Mouse (Mus musculus) liver, adult 2 months (tissue): ENCODE data around the gene Cdkn1b. TPM values are rescaled to one million over a fixed set of nuclear protein-coding genes. Genes with fewer than 3 reads are reported as not detected.

Experiments
- DNase-seq: peaks from one replicate; pipeline ENCODE4 v3.0.0-alpha.2; 2011; ENCODE audit warnings: low read depth, low spot score; ENCODE audit errors: extremely low read depth
- H3K27ac ChIP-seq: fragments of 200-500 bp; replicated peaks from 2 replicates; pipeline ENCODE4 v1.5.1; 2012; ENCODE audit warnings: low read depth, mild to moderate bottlenecking, control low read depth, inconsistent platforms, low read length; ENCODE audit not compliant: insufficient read depth
- H3K27me3 ChIP-seq: fragments of 200-500 bp; 2 replicates; pipeline ENCODE4 v1.6.1; 2012; ENCODE audit warnings: mild to moderate bottlenecking, moderate library complexity, low read length, inconsistent platforms; ENCODE audit not compliant: control insufficient read depth, insufficient read depth
- H3K36me3 ChIP-seq: fragments of 200-500 bp; 2 replicates; pipeline ENCODE4 v1.6.1; 2012; ENCODE audit warnings: low read length, inconsistent platforms; ENCODE audit not compliant: control insufficient read depth, insufficient read depth
- H3K4me1 ChIP-seq: fragments of 200-500 bp; 2 replicates; pipeline ENCODE4 v1.6.1; 2011; ENCODE audit warnings: low read length; ENCODE audit not compliant: control insufficient read depth, insufficient read depth
- H3K4me3 ChIP-seq: fragments of 200-500 bp; 2 replicates; pipeline ENCODE4 v1.5.1; 2011; ENCODE audit warnings: low read depth, mild to moderate bottlenecking, control low read depth, low read length, moderate library complexity; ENCODE audit not compliant: insufficient read depth
- H3K79me2 ChIP-seq: fragments of 200-500 bp; 2 replicates; pipeline ENCODE4 v1.6.1; 2012; ENCODE audit warnings: inconsistent platforms, mild to moderate bottlenecking, low read length, moderate library complexity; ENCODE audit not compliant: control insufficient read depth, insufficient read depth
- H3K9ac ChIP-seq: fragments of 200-500 bp; 2 replicates; pipeline ENCODE4 v1.6.1; 2012; ENCODE audit warnings: low read depth, mild to moderate bottlenecking, control low read depth, inconsistent platforms, low read length
- CTCF ChIP-seq: fragments of 200-500 bp; IDR thresholded peaks from 2 replicates; pipeline ENCODE4 v1.5.1; 2011; ENCODE audit warnings: low read depth, low read length, control low read depth
- POLR2A ChIP-seq: fragments of 200-500 bp; IDR thresholded peaks from 2 replicates; pipeline ENCODE4 v1.6.1; 2011; ENCODE audit warnings: low read length, control low read depth; ENCODE audit not compliant: insufficient read depth; ENCODE audit errors: extremely low read depth
- WGBS: fragments of 180-500 bp; shearing (Covaris S2); methylation state at CpG from one replicate; pipeline ENCODE4 v1.1.7; 2018; 5-methylcytosine and 5-hydroxymethylcytosine counted together
- polyA plus RNA-seq: library from polyadenylated mRNA; depleted of rRNA; stranded (reverse); fragments of >200 nt; gene quantifications from 2 replicates; pipeline ENCODE4 v1.2.3, GENCODE M21; 2012; rRNA removed
- total RNA-seq: library from RNA; depleted of rRNA; stranded (reverse); fragments of >200 nt; gene quantifications from 2 replicates; pipeline ENCODE4 v1.2.3, GENCODE M21; 2014; rRNA removed

Gene Cdkn1b
- total and polyA plus RNA-seq, 2 experiments, result 7.1 to 16.2 TPM

DNA sequence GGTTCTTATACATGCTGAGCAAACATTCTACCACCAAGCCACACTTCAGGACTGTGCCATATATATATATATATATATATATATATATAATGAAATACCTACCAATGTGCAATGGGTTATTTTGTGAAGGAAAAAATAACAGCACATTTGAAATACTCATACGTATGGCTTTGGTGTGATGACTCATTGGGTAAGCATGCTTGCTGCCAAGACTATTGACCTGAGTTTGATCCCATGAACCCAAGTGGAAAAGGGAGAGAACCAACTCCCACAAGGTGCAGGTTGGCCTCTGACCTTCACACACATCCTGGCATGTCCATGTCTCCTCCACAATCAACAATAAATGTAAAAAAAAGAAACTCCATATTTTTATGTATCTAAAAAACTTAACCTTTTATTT lies 48.1 kb downstream of the Cdkn1b start:
- no peaks in the 10 kb centered on the region for H3K36me3 ChIP-seq
- H3K27ac ChIP-seq, result no peak overlapping the region
- no peak for TF ChIP-seq CTCF
- no peak for TF ChIP-seq POLR2A
- no peaks in the 10 kb centered on the region for H3K79me2 ChIP-seq
- H3K4me1 ChIP-seq, result no peaks in the 10 kb centered on the region
- H3K9ac ChIP-seq, result no peak overlapping the region
- H3K4me3 ChIP-seq, result no peak overlapping the region
- WGBS, result 21% methylated on average over 1 of the region's 1 CpGs
- no peak for DNase-seq
- no peaks in the 10 kb centered on the region for H3K27me3 ChIP-seq

DNA sequence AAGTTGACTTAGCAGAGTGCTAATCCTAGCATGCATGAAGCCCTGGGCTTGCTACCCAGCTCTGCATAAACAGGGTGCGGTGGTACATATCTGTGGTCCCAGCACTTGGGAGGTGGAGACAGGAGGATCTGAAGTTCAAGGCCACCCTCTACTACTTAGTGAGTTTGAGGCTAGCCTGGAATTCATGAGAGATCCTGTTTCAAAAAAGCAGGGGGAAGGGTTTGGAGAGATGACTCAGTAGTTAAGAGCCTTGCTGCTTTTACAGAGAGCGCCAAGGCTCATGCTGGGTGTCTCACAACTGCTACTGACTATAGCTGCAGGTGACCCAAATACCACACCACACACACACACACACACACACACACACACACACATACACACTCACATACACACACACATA lies 49.3 kb downstream of the Cdkn1b start:
- TF ChIP-seq CTCF, result no peak
- TF ChIP-seq POLR2A, result no peak
- no peak for DNase-seq
- no peaks in the 10 kb centered on the region for H3K4me1 ChIP-seq
- no peaks in the 10 kb centered on the region for H3K27me3 ChIP-seq
- H3K9ac ChIP-seq, result no peak overlapping the region
- H3K36me3 ChIP-seq, result no peaks in the 10 kb centered on the region
- no peaks in the 10 kb centered on the region for H3K79me2 ChIP-seq
- WGBS, result 96% methylated on average over 2 of the region's 2 CpGs
- no peak overlapping the region for H3K4me3 ChIP-seq
- no peak overlapping the region for H3K27ac ChIP-seq

DNA sequence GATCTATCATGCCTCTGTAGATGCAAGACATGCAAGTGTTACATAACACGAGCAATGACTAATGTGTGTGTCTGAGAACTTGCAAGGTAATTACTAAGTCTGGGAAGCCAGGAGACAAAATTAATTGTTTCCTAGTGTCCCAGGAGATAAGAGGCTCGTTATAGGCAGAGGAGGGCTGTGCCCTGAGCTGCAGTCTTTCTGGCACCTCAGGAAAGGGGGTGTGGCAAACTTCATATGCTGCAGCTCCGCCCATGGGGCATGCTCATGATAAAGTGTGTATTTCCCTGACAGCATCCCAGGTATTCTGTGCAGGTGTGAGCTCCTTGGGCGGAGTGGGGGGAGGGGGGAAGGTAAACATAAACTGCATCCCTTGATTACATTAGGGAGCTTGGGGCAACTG lies 51.9 kb downstream of the Cdkn1b start:
- Histone ChIP-seq H3K79me2 (no peaks in the 10 kb centered on the region), H3K36me3 (no peaks in the 10 kb centered on the region), H3K27me3 (no peaks in the 10 kb centered on the region), H3K27ac (no peak overlapping the region), H3K9ac (no peak overlapping the region), H3K4me1 (no peaks in the 10 kb centered on the region), H3K4me3 (no peak overlapping the region)
- no peak for DNase-seq
- no peak for TF ChIP-seq POLR2A
- no peak for TF ChIP-seq CTCF
- 61% methylated on average over 4 of the region's 4 CpGs for WGBS

Other genes starting within 250 kb of the Cdkn1b start
- gene Dusp16, start 127.8 kb upstream of the Cdkn1b start, total RNA-seq, result 19.7 and 21.1 TPM in 2 replicates
- 17.4 and 20.0 TPM in 2 replicates for gene Dusp16, start 127.8 kb upstream of the Cdkn1b start, polyA plus RNA-seq
- 48.5 and 49.5 TPM in 2 replicates for gene Crebl2, start 90.2 kb upstream of the Cdkn1b start, total RNA-seq
- 20.9 and 23.2 TPM in 2 replicates for gene Crebl2, start 90.2 kb upstream of the Cdkn1b start, polyA plus RNA-seq
- gene Gpr19, start 21.8 kb upstream of the Cdkn1b start, total RNA-seq, result 4.7 and 4.8 TPM in 2 replicates
- 4.9 and 6.9 TPM in 2 replicates for gene Gpr19, start 21.8 kb upstream of the Cdkn1b start, polyA plus RNA-seq
- 0.55 and 1.0 TPM in 2 replicates for gene Apold1, start 61.3 kb downstream of the Cdkn1b start, total RNA-seq
- 0.40 and 0.49 TPM in 2 replicates for gene Apold1, start 61.3 kb downstream of the Cdkn1b start, polyA plus RNA-seq
- gene Ddx47, start 91.2 kb downstream of the Cdkn1b start, total RNA-seq, result 25.6 and 26.7 TPM in 2 replicates
- gene Ddx47, start 91.2 kb downstream of the Cdkn1b start, polyA plus RNA-seq, result 22.2 and 26.4 TPM in 2 replicates
- not detected in 2 replicates for gene Gprc5a, start 145.2 kb downstream of the Cdkn1b start, total RNA-seq
- 0.11 and 0.22 TPM in 2 replicates for gene Gprc5a, start 145.2 kb downstream of the Cdkn1b start, polyA plus RNA-seq
- not detected in 2 replicates for gene Gprc5d, start 197.9 kb downstream of the Cdkn1b start, total RNA-seq
- 0.17 TPM in 1 of 2 replicates, not detected in the other for gene Gprc5d, start 197.9 kb downstream of the Cdkn1b start, polyA plus RNA-seq